Mouse (Mus musculus) embryonic facial prominence, embryonic 14.5 days (tissue): ENCODE measurements around the gene Actg1. TPM values are rescaled to one million over a fixed set of nuclear protein-coding genes. Genes with fewer than 3 reads are reported as not detected.
A peak's percentile ranks its signal among the peaks of the same experiment; 100 is the strongest.

Source experiments
- ATAC-seq: fragments of 200-750 bp; cut with Nextera tagmentation; 2 replicates; pipeline ENCODE4 v1.8.0; 2017; ENCODE audit warnings: low read depth, moderate number of reproducible peaks, moderate TSS enrichment
- DNase-seq: peaks from one replicate; pipeline ENCODE4 v3.0.0-alpha.2; 2015; ENCODE audit warnings: low spot score
- H3K27ac ChIP-seq: fragments of 300-500 bp; sonication (generic); replicated peaks from 2 replicates; pipeline ENCODE4 v1.5.1; 2014; ENCODE audit warnings: low read depth, mild to moderate bottlenecking, low read length, moderate library complexity
- H3K27me3 ChIP-seq: fragments of 300-500 bp; sonication (generic); replicated peaks from 2 replicates; pipeline ENCODE4 v1.6.1; 2014; ENCODE audit warnings: low read length; ENCODE audit not compliant: control insufficient read depth, insufficient read depth
- H3K36me3 ChIP-seq: fragments of 300-500 bp; sonication (generic); 2 replicates; pipeline ENCODE4 v1.6.1; 2014; ENCODE audit warnings: low read length, mixed read lengths; ENCODE audit not compliant: control insufficient read depth, insufficient read depth
- H3K4me1 ChIP-seq: fragments of 300-500 bp; sonication (generic); 2 replicates; pipeline ENCODE4 v1.6.1; 2014; ENCODE audit warnings: antibody characterized with exemption, low read length; ENCODE audit not compliant: control insufficient read depth, insufficient read depth
- H3K4me2 ChIP-seq: fragments of 300-500 bp; sonication (generic); 2 replicates; pipeline ENCODE4 v1.6.1; 2014; ENCODE audit warnings: low read depth, mild to moderate bottlenecking, low read length, moderate library complexity, mixed read lengths
- H3K4me3 ChIP-seq: fragments of 300-500 bp; sonication (generic); 2 replicates; pipeline ENCODE4 v1.5.1; 2014; ENCODE audit warnings: low read depth, mild to moderate bottlenecking, low read length
- H3K9ac ChIP-seq: fragments of 300-500 bp; sonication (generic); 2 replicates; pipeline ENCODE4 v1.6.1; 2014; ENCODE audit warnings: low read depth, mild to moderate bottlenecking, low read length, moderate library complexity, mixed read lengths
- H3K9me3 ChIP-seq: fragments of 300-500 bp; sonication (generic); 2 replicates; pipeline ENCODE4 v1.6.1; 2016; ENCODE audit warnings: low read length; ENCODE audit not compliant: control insufficient read depth
- WGBS: fragments of 180-500 bp; shearing (Covaris S2); extraction: QIAGEN DNeasy Blood & Tissue Kit; methylation state at CpG from one replicate; pipeline ENCODE4 v1.1.7; 2014; 5-methylcytosine and 5-hydroxymethylcytosine counted together
- polyA plus RNA-seq: library from polyadenylated mRNA; unstranded; fragments of >200 nt; fragmentation: Nextera tagmentation; extraction: Ambion mirVana; gene quantifications from 2 replicates; pipeline ENCODE4 v1.2.1, GENCODE M21; 2014

The Actg1 gene
- polyA plus RNA-seq, 1 experiment from 2014 or later: 2,264 TPM

GRCm38 (mm10) chr11:120373025-120373424, 24.7 kb upstream of the Actg1 start:
- H3K36me3 ChIP-seq: peaks cover 73% of the 10 kb centered on the region
- peaks cover 9% of the 10 kb centered on the region; the same call in 1 of the 2 replicates for H3K4me1 ChIP-seq
- no peak overlapping the region for H3K27ac ChIP-seq
- H3K4me2 ChIP-seq: no peak overlapping the region
- no peaks in the 10 kb centered on the region for H3K27me3 ChIP-seq
- DNase-seq (no peak), ATAC-seq (no peak)
- H3K4me3 ChIP-seq: no peak overlapping the region
- no peaks in the 10 kb centered on the region for H3K9me3 ChIP-seq
- 63% methylated on average over 13 of the region's 13 CpGs for whole genome bisulfite sequencing
- H3K9ac ChIP-seq: no peak overlapping the region

DNA sequence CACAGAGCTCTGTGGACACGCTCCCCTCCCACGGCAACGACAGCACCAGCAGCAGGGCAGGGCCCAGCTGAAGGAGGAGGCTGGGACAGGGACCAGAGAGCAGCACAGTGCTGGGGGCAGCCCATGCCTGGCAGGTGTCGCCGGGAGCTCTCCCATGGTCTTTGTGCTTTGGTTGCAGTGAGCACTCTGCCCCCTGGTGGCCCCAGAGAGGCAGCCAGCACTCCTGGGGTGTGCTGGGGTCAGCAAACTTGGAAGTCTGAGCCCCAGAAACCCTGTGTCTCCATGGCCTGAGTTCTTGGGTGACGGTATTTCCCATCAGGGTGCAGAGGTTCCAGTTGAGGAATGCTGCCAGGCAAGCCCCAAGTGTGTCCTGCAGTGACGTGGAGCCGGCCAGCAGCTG, 21.3 kb upstream of the Actg1 start:
- Histone ChIP-seq H3K27ac (no peak overlapping the region), H3K4me1 (no peaks in the 10 kb centered on the region), H3K4me3 (no peak overlapping the region), H3K9me3 (no peaks in the 10 kb centered on the region), H3K27me3 (no peaks in the 10 kb centered on the region), H3K9ac (no peak overlapping the region), H3K4me2 (no peak overlapping the region), H3K36me3 (peaks cover 46% of the 10 kb centered on the region)
- DNase-seq (peak; percentile 68), ATAC-seq (peak; percentile 73)
- WGBS: 30% methylated on average over 8 of the region's 8 CpGs

DNA sequence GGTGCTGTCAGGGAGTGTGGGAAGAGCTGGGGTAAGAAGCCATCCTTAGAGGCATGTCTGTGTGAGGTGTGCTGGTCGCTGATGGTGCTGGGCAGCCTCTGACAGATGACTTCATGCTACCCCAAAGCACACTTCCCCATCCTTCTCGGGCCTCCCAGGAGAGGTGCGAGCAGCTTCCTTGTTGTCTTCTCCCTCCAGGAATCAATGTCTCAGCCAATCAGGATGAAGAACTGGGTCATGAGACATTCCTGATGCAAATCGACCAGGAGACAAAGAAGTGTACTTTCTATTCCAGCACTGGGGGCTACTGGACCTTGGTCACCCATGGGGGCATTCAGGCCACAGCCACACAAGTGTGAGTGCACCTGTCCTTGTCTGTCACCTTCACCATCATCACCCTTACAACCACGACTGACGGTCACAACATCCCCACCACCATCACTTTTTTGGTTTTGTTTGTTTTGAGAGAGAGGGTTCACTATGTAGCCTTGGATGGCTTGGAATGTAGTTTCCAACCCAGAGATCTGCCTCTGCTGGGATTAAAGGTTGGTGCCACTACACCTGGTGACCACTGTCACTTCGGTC, 18.2 kb upstream of the Actg1 start:
- H3K4me1 ChIP-seq: no peaks in the 10 kb centered on the region; the same call in 1 of the 2 replicates
- peaks cover 15% of the 10 kb centered on the region for H3K36me3 ChIP-seq
- H3K4me3 ChIP-seq: no peak overlapping the region
- DNase-seq (no peak), ATAC-seq (no peak)
- WGBS: 34% methylated on average over 7 of the region's 7 CpGs
- H3K4me2 ChIP-seq: no peak overlapping the region
- no peaks in the 10 kb centered on the region for H3K9me3 ChIP-seq
- no peak overlapping the region for H3K27ac ChIP-seq
- H3K27me3 ChIP-seq: no peaks in the 10 kb centered on the region
- no peak overlapping the region for H3K9ac ChIP-seq

GRCm38 (mm10) chr11:120362891-120363290, 14.5 kb upstream of the Actg1 start:
- H3K4me3 ChIP-seq: no peak overlapping the region
- H3K4me2 ChIP-seq: no peak overlapping the region
- DNase-seq (no peak), ATAC-seq (no peak)
- H3K9ac ChIP-seq: no peak overlapping the region
- WGBS: 75% methylated on average over 6 of the region's 6 CpGs
- H3K27ac ChIP-seq: no peak overlapping the region
- no peaks in the 10 kb centered on the region for H3K9me3 ChIP-seq
- H3K4me1 ChIP-seq: peaks cover 8% of the 10 kb centered on the region
- no peaks in the 10 kb centered on the region for H3K36me3 ChIP-seq
- H3K27me3 ChIP-seq: no peaks in the 10 kb centered on the region

DNA sequence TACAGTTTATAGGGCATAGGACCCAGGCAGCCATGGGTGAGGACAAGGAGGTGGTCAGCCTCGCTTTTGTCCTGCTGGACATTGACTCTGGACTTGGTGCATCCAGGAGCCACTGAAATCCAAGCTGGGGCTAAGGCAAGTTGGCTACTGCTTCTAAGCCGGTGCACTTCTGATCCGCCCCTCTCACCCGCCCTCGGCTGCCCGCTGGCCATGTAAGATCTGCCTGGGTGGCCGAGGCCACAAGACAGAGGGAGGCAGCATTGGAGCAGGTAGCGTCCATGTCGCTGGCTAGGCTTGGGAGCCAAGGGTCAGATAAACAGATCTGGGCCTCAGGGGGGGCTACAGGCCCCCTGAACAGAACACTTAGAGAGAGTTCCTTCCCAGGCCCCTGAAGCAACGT, 13.0 kb upstream of the Actg1 start, which contains the start of gene Fscn2:
TSS of gene Fscn2 (plus strand) at position 240 of the 400 bp plus-strand sequence.
- H3K4me3 ChIP-seq: no peak within 1 kb of the TSS
- no peak within 1 kb of the TSS for H3K27ac ChIP-seq
- no peak within 1 kb of the TSS; the same call in 1 of the 2 replicates for H3K9ac ChIP-seq
- 68% methylated on average over 9 of the region's 10 CpGs for WGBS
- ATAC-seq (no peak), DNase-seq (no peak)
- H3K27me3 ChIP-seq: no peaks in the 10 kb centered on the region
- no peaks in the 10 kb centered on the region for H3K9me3 ChIP-seq
- H3K4me2 ChIP-seq: no peak within 1 kb of the TSS
- peaks cover 14% of the 10 kb centered on the region for H3K4me1 ChIP-seq
- H3K36me3 ChIP-seq: no peaks in the 10 kb centered on the region

GRCm38 (mm10) chr11:120360755-120361154, 12.4 kb upstream of the Actg1 start:
- DNase-seq: no peak
- H3K4me2 ChIP-seq: no peak overlapping the region
- H3K4me3 ChIP-seq: no peak overlapping the region
- no peaks in the 10 kb centered on the region for H3K27me3 ChIP-seq
- 50% methylated on average over 5 of the region's 5 CpGs for WGBS
- H3K9me3 ChIP-seq: no peaks in the 10 kb centered on the region
- H3K27ac ChIP-seq: no peak overlapping the region
- no peaks in the 10 kb centered on the region for H3K36me3 ChIP-seq
- no peak for ATAC-seq
- peaks cover 14% of the 10 kb centered on the region for H3K4me1 ChIP-seq
- H3K9ac ChIP-seq: no peak overlapping the region

DNA sequence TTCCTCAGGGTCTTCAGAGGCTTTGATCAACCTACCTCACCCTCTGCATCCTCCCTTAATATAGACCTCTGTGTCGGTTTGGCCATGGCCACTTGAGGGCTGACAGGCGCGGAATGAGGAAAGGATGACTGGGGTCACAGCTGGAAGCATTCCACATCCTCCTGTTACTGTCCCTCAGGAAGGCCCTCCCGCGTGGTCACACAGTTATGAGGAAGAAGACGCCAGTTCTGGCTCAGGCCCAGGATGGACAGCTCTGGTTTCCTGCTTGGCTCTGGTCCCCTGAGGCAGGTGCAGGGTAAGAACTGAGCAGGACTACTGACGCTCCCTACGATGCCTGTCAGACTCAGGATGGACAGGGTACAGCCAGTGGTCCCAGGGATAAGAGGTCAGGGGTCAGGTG, 11.7 kb upstream of the Actg1 start:
- peak; percentile 64 for DNase-seq
- WGBS: 41% methylated on average over 8 of the region's 8 CpGs
- Histone ChIP-seq H3K4me2 (no peak overlapping the region), H3K27ac (no peak overlapping the region), H3K4me3 (no peak overlapping the region), H3K27me3 (no peaks in the 10 kb centered on the region), H3K9ac (no peak overlapping the region), H3K36me3 (no peaks in the 10 kb centered on the region), H3K4me1 (peaks cover 14% of the 10 kb centered on the region), H3K9me3 (no peaks in the 10 kb centered on the region)
- ATAC-seq: no peak

DNA sequence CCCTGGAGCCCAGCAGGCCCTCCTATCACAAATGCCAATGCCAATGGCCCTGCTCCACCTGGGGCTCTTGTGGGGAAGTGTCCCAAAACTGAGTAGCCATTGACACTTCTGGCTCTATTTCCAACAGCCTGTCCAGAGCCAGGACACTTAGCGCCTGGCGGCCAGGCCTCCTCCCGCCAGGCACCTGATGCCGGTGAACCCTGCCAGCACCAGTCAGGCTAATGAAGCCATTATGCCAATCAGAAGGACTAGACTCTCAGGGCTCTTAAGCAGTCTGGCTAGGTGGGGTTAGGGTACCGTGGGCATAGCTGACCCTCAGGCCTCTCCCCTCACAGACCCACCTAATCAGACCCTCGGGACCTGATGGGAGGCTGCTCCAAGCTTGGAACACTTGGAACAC, 11.0 kb upstream of the Actg1 start:
- H3K9me3 ChIP-seq: no peaks in the 10 kb centered on the region
- DNase-seq: no peak
- H3K9ac ChIP-seq: no peak overlapping the region
- H3K36me3 ChIP-seq: no peaks in the 10 kb centered on the region
- no peak overlapping the region; the same call in 1 of the 2 replicates for H3K27ac ChIP-seq
- H3K27me3 ChIP-seq: no peaks in the 10 kb centered on the region
- WGBS: 78% methylated on average over 6 of the region's 6 CpGs
- no peak for ATAC-seq
- H3K4me2 ChIP-seq: no peak overlapping the region
- H3K4me1 ChIP-seq: peaks cover 14% of the 10 kb centered on the region
- H3K4me3 ChIP-seq: no peak overlapping the region

DNA sequence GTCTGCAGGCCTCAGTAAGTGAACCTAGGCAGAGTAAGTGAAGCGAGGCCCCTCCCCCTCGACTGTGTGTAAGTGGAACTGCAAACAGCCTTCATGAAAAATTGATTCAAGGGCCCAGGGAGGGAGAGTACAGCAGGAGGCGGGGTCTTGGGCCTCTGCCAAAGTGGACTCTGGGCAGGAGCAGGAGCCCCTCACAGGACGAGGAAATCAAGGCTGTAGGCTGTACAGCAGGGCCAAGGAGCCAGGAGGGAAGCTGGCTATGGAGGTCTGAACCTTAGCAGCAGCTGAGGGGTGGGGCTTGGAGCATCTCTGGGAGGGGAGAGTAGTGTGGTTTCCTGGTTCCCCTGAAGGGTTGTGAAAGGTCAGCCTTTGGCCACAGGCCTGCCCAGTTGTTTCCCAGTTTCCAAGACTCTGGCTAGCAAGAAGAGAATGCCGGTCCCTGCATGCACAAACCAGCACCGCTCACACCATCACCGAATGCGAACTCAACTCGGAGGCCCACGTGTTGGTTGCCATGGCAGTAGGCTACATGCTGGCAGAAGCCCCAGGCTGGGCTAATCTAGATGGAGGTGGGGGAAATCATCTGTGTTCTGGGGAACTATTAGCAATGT, 9.6 kb upstream of the Actg1 start:
- Histone ChIP-seq H3K4me1 (peaks cover 20% of the 10 kb centered on the region), H3K9me3 (no peaks in the 10 kb centered on the region), H3K27ac (peak overlapping the region; percentile 84), H3K9ac (peak overlapping the region; percentile 0; the same call in 1 of the 2 replicates), H3K36me3 (no peaks in the 10 kb centered on the region), H3K4me2 (0 out of 2 replicates have a peak overlapping the region, but pooled peaks have one; percentile 15), H3K4me3 (no peak overlapping the region), H3K27me3 (no peaks in the 10 kb centered on the region)
- 6% methylated on average over 10 of the region's 10 CpGs for WGBS
- ATAC-seq (peak; percentile 83), DNase-seq (peak; percentile 93)
